In genomic region chr6:50091462-50092154, GRCm38 (mm10) we compare ENCODE assay signal across 25 mouse cellular contexts. TPM values are rescaled to one million over a fixed set of nuclear protein-coding genes. Genes with fewer than 3 reads are reported as not detected.
DNase-seq lines count a peak whose midpoint lies in the region; ATAC-seq and TF ChIP-seq lines count a peak whose summit lies in the region.
"Had no signal": no experiment of that assay in that cellular context is flagged by ENCODE, and none has a peak within 500 bp of the region (broad histone marks: within the 10 kb centered on the region; RNA-seq: fewer than 3 reads in every experiment).

No protein-coding gene starts in this region.

- peak; percentile 54 for DNase-seq in liver, adult 2 months (ENCODE audit: extremely low read depth, low read depth, low spot score)
- no peak for DNase-seq in MEL (ENCODE audit: low read depth, low spot score)
- DNase-seq in fat pad, adult 2 months (ENCODE audit: extremely low read depth, low read depth, low spot score) = peak; percentile 92
- peak; percentile 63 for DNase-seq in gonadal fat pad, adult 2 months (ENCODE audit: low read depth)
- no peak for DNase-seq in urinary bladder, postnatal 10 days (ENCODE audit: low spot score)
- DNase-seq in T-cell, adult 2 months (ENCODE audit: low spot score) = no peak
- no peak for DNase-seq in layer of hippocampus, adult 9-11 months
- DNase-seq: adrenal gland, adult 2 months; adrenal gland, postnatal 10 days; adrenal gland, postnatal 25 days; cerebellum, adult 11 months; cerebellum, adult 18-20 months; cerebellum, adult 8-10 months; cerebellum, adult 9-11 months; cerebellum, postnatal 14 days; cerebellum, postnatal 36 days; embryo, embryonic 11 days had no signal

- 55% methylated on average over 7 of the region's 7 CpGs for WGBS in liver, adult 2 months
- 59% methylated on average over 7 of the region's 7 CpGs for WGBS in liver, embryonic 12.5 days (ENCODE audit: insufficient replicate concordance)

- H3K27ac ChIP-seq in liver, adult 2 months (replicated peaks; ENCODE audit: insufficient read depth, low read depth, low read length) = no peak overlapping the region
- no peak overlapping the region for H3K27ac ChIP-seq in liver, embryonic 12.5 days
- no peak overlapping the region for H3K27ac ChIP-seq in MEL (ENCODE audit: control insufficient read depth, low read depth, low read length)
- H3K27ac ChIP-seq: embryonic facial prominence, embryonic 13.5 days; embryonic facial prominence, embryonic 15.5 days; forebrain, embryonic 12.5 days had no signal

- no peak for ATAC-seq in liver, embryonic 12.5 days
- ATAC-seq: forebrain, embryonic 14.5 days; forebrain, embryonic 16.5 days; Patski had no signal

- no peaks in the 10 kb centered on the region for H3K9me3 ChIP-seq in liver, embryonic 12.5 days (replicated peaks)
- H3K9me3 ChIP-seq in MEL (replicated peaks; ENCODE audit: insufficient read depth, low read length) = no peaks in the 10 kb centered on the region
- H3K9me3 ChIP-seq: embryonic facial prominence, embryonic 13.5 days; embryonic facial prominence, embryonic 15.5 days; forebrain, embryonic 12.5 days had no signal

- no peak overlapping the region for H3K4me3 ChIP-seq in liver, adult 2 months (ENCODE audit: insufficient read depth, low read depth, low read length)
- no peak overlapping the region for H3K4me3 ChIP-seq in liver, embryonic 12.5 days
- no peak overlapping the region for H3K4me3 ChIP-seq in MEL (ENCODE audit: control insufficient read depth in 1 of 2, insufficient read depth in 1 of 2, low read depth in 2 of 2, low read length in 2 of 2)
- H3K4me3 ChIP-seq: embryonic facial prominence, embryonic 13.5 days; embryonic facial prominence, embryonic 15.5 days; erythroblast, embryonic 14.5 days; forebrain, embryonic 12.5 days had no signal

- no peak for TF ChIP-seq CTCF in liver, adult 2 months (IDR thresholded peaks at IDR 0.05; ENCODE audit: low read depth, low read length)
- no peak for TF ChIP-seq CTCF in MEL (IDR thresholded peaks at IDR 0.05 in 2 of 3, conservative IDR thresholded peaks at IDR 0.05 in 1 of 3; ENCODE audit: control insufficient read depth in 1 of 3, insufficient read depth in 1 of 3, low read depth in 2 of 3, low read length in 3 of 3, poor library complexity in 1 of 3, severe bottlenecking in 1 of 3)

- no peaks in the 10 kb centered on the region for H3K27me3 ChIP-seq in liver, adult 2 months (ENCODE audit: control insufficient read depth, insufficient read depth, low read length)
- no peaks in the 10 kb centered on the region for H3K27me3 ChIP-seq in liver, embryonic 12.5 days (replicated peaks)
- peaks cover 7 to 13% of the 10 kb centered on the region in 2 experiments for H3K27me3 ChIP-seq in MEL (ENCODE audit: control insufficient read depth in 1 of 2, insufficient read depth in 2 of 2, low read length in 2 of 2)
- H3K27me3 ChIP-seq: embryonic facial prominence, embryonic 13.5 days; embryonic facial prominence, embryonic 15.5 days; forebrain, embryonic 12.5 days had no signal

- 0 out of 4 replicates have a peak, but pooled peaks of 1 of the 2 experiments have one; percentile 11 for TF ChIP-seq EP300 in MEL (IDR thresholded peaks at IDR 0.05; ENCODE audit: low read depth in 1 of 2, low read length in 2 of 2)

- H3K36me3 ChIP-seq in liver, adult 2 months (ENCODE audit: control insufficient read depth, insufficient read depth, low read length) = no peaks in the 10 kb centered on the region
- H3K36me3 ChIP-seq in liver, embryonic 12.5 days = no peaks in the 10 kb centered on the region
- peaks cover 0 to 4% of the 10 kb centered on the region in 2 experiments; a peak in 1 of 4 replicates for H3K36me3 ChIP-seq in MEL (ENCODE audit: control insufficient read depth in 1 of 2, insufficient read depth in 2 of 2, low read length in 2 of 2)
- H3K36me3 ChIP-seq: embryonic facial prominence, embryonic 13.5 days; embryonic facial prominence, embryonic 15.5 days; forebrain, embryonic 12.5 days had no signal

- no peaks in the 10 kb centered on the region for H3K79me2 ChIP-seq in liver, adult 2 months (ENCODE audit: control insufficient read depth, insufficient read depth, low read length)
- no peaks in the 10 kb centered on the region for H3K79me2 ChIP-seq in MEL (ENCODE audit: control insufficient read depth, insufficient read depth, low read length, poor library complexity)

- TF ChIP-seq POLR2A in liver, adult 2 months (IDR thresholded peaks at IDR 0.05; ENCODE audit: extremely low read depth, insufficient read depth, low read length) = no peak
- no peak for TF ChIP-seq POLR2A in MEL (IDR thresholded peaks at IDR 0.05; ENCODE audit: control insufficient read depth in 1 of 2, insufficient read depth in 1 of 2, low read depth in 1 of 2, low read length in 2 of 2, poor library complexity in 1 of 2)

- no peak overlapping the region for H3K4me2 ChIP-seq in liver, embryonic 12.5 days
- H3K4me2 ChIP-seq: embryonic facial prominence, embryonic 13.5 days; embryonic facial prominence, embryonic 15.5 days; forebrain, embryonic 12.5 days had no signal

- H3K9ac ChIP-seq in liver, adult 2 months (ENCODE audit: low read depth, low read length) = no peak overlapping the region
- H3K9ac ChIP-seq in liver, embryonic 12.5 days = no peak overlapping the region
- H3K9ac ChIP-seq in MEL (ENCODE audit: control insufficient read depth, low read depth, low read length, poor library complexity, severe bottlenecking) = no peak overlapping the region
- H3K9ac ChIP-seq: embryonic facial prominence, embryonic 13.5 days; embryonic facial prominence, embryonic 15.5 days; forebrain, embryonic 12.5 days had no signal

- TF ChIP-seq RAD21 in MEL (IDR thresholded peaks at IDR 0.05; ENCODE audit: low read depth, low read length) = no peak

- H3K4me1 ChIP-seq in liver, adult 2 months (ENCODE audit: control insufficient read depth, insufficient read depth, low read length) = 0 out of 2 replicates have a peak, but pooled peaks cover 2% of the 10 kb centered on the region
- H3K4me1 ChIP-seq in liver, embryonic 12.5 days = no peaks in the 10 kb centered on the region
- H3K4me1 ChIP-seq in MEL (ENCODE audit: control insufficient read depth in 1 of 2, insufficient read depth in 2 of 2, low read length in 2 of 2) = peaks cover 0 to 13% of the 10 kb centered on the region in 2 experiments; a peak in 2 of 4 replicates
- H3K4me1 ChIP-seq: embryonic facial prominence, embryonic 13.5 days; embryonic facial prominence, embryonic 15.5 days; forebrain, embryonic 12.5 days had no signal

TF ChIP-seq in MEL, 35 proteins besides CTCF, POLR2A, EP300 and RAD21:
- no peak for TF ChIP-seq POLR2AphosphoS2 (IDR thresholded peaks at IDR 0.05; ENCODE audit: low read length)
- peak; percentile 41; the same call in 1 of the 2 replicates for TF ChIP-seq ETS1 (IDR thresholded peaks at IDR 0.05; ENCODE audit: low read depth, low read length)
- TF ChIP-seq E2F4 (IDR thresholded peaks at IDR 0.05; ENCODE audit: borderline replicate concordance, low read depth, low read length) = no peak
- peak; percentile 23; the same call in 1 of the 2 replicates for TF ChIP-seq MEF2A (IDR thresholded peaks at IDR 0.05; ENCODE audit: extremely low read depth, insufficient replicate concordance, low read depth, low read length, poor library complexity, severe bottlenecking)
- TF ChIP-seq POLR2AphosphoS5 (IDR thresholded peaks at IDR 0.05; ENCODE audit: borderline replicate concordance, low read depth, low read length) = no peak
TF ChIP-seq in MEL: peak in this region for 2.

RNA-seq across cellular contexts. Expression of gene Mpp6, which starts 18.4 kb away (rescaled TPM):
- total RNA-seq in liver, adult 2 months (2014; rRNA removed) = 68.2 and 68.3 TPM in 2 replicates
- 17.2 and 17.9 TPM in 2 replicates for polyA plus RNA-seq in liver, adult 2 months (2012; rRNA removed)
- 51.9 and 53.0 TPM in 2 replicates for polyA plus RNA-seq in liver, embryonic 12.5 days (2016; fragmentation: Nextera tagmentation; extraction: Ambion mirVana)
- 68.1 and 79.5 TPM in 2 replicates for total RNA-seq in MEL (2012; rRNA removed)
- polyA plus RNA-seq in MEL (2012; ENCODE audit: insufficient read depth in 1 of 2, insufficient read length in 2 of 2, low read depth in 1 of 2, low replicate concordance in 2 of 2, missing spikeins in 1 of 2) = 10 to 100 TPM in 1 of 2 experiments, not detected in 1; 74.8 TPM
- polyA plus RNA-seq in gonadal fat pad, adult 2 months (2012; rRNA removed) = 14.2 and 14.4 TPM in 2 replicates

Comparison
In these comparisons a context has a peak if more than half of its experiments do, and no peak if none do; other contexts are left out.
1. DNase-seq: peak in liver, adult 2 months (single experiment), fat pad, adult 2 months (single experiment) and gonadal fat pad, adult 2 months (single experiment); none in MEL (single experiment), urinary bladder, postnatal 10 days (single experiment), T-cell, adult 2 months (single experiment) and layer of hippocampus, adult 9-11 months (single experiment).